Mouse (Mus musculus) 416B (cell line): ENCODE measurements around the gene Cdh23.

Experiments used
- DNase-seq: peaks from one replicate; pipeline ENCODE4 v3.0.0; 2011; ENCODE audit warnings: low read depth

The Cdh23 gene

GRCm38 (mm10) chr10:60335021-60335420 is 361.3 kb downstream of the Cdh23 start:
- no peak for DNase-seq

GRCm38 (mm10) chr10:60334583-60334982 is 361.7 kb downstream of the Cdh23 start:
- DNase-seq: no peak

GRCm38 (mm10) chr10:60328963-60329650 is 367.2 kb downstream of the Cdh23 start:
- no peak for DNase-seq

- DNase-seq: no peak
Observed at GRCm38 (mm10) chr10:60316166-60316565, 380.1 kb downstream of the Cdh23 start.

- no peak for DNase-seq
Observed at GRCm38 (mm10) chr10:60313606-60314005, 382.7 kb downstream of the Cdh23 start.

- DNase-seq: no peak
Observed at GRCm38 (mm10) chr10:60310629-60311028, 385.7 kb downstream of the Cdh23 start.

- peak; percentile 83 for DNase-seq
Observed at GRCm38 (mm10) chr10:60304854-60305628, 391.2 kb downstream of the Cdh23 start.

- no peak for DNase-seq
Observed at GRCm38 (mm10) chr10:60303419-60303818, 392.9 kb downstream of the Cdh23 start.

- no peak for DNase-seq
Observed at GRCm38 (mm10) chr10:60299636-60300035, 396.7 kb downstream of the Cdh23 start.

GRCm38 (mm10) chr10:60296027-60296426 is 400.3 kb downstream of the Cdh23 start:
- no peak for DNase-seq

- DNase-seq: no peak
Observed at GRCm38 (mm10) chr10:60295356-60295755, 400.9 kb downstream of the Cdh23 start.

GRCm38 (mm10) chr10:60294621-60295020 is 401.7 kb downstream of the Cdh23 start:
- DNase-seq: no peak

- peak; percentile 57 for DNase-seq
Observed at GRCm38 (mm10) chr10:60292209-60292608, 404.1 kb downstream of the Cdh23 start.

- DNase-seq: no peak
Observed at GRCm38 (mm10) chr10:60290739-60291110, 405.6 kb downstream of the Cdh23 start.

GRCm38 (mm10) chr10:60290026-60290738 is 406.1 kb downstream of the Cdh23 start:
- DNase-seq: peak; percentile 59

- peak; percentile 32 for DNase-seq
Observed at GRCm38 (mm10) chr10:60289216-60289615, 407.1 kb downstream of the Cdh23 start.

GRCm38 (mm10) chr10:60287726-60288125 is 408.6 kb downstream of the Cdh23 start:
- no peak for DNase-seq

- DNase-seq: no peak
Observed at GRCm38 (mm10) chr10:60287161-60287560, 409.1 kb downstream of the Cdh23 start.

GRCm38 (mm10) chr10:60286546-60286945 is 409.7 kb downstream of the Cdh23 start:
- DNase-seq: no peak

GRCm38 (mm10) chr10:60285676-60286372 is 410.5 kb downstream of the Cdh23 start:
- no peak for DNase-seq

- no peak for DNase-seq
Observed at GRCm38 (mm10) chr10:60285183-60285582, 411.1 kb downstream of the Cdh23 start.

- DNase-seq: no peak
Observed at GRCm38 (mm10) chr10:60284676-60285111, 411.6 kb downstream of the Cdh23 start.
